Mouse (Mus musculus): ENCODE results near the gene Brd4.

DNA sequence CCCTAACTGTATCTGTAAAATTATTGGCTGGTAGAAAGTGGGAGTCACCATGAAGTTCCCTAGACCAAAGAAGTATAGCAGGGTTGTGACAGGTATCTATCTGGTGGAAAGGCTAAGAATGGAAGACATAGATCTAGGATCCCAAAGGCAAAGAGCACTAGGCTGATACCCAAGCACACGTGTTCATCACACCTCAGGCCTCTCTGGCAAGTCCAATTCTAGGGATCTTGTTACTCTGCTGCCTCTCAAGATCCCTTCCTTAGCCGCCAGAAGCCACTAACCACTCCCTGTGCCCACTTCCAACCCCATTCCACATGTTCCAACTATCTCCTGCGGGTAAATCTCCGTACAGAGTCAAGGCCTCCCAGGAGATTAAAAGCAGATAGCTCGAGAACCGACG lies 35.4 kb upstream of the Brd4 start:
- TF ChIP-seq POLR2A (IDR thresholded peaks at IDR 0.05; ENCODE audit: control insufficient read depth, extremely low read depth, insufficient read depth, low read length, poor library complexity), result no peak
- no peak for TF ChIP-seq CTCF (IDR thresholded peaks at IDR 0.05; ENCODE audit: borderline replicate concordance, control insufficient read depth, extremely low read depth, insufficient read depth, low read length, poor library complexity)
